Mouse (Mus musculus): ENCODE data around the gene Hnf4a. TPM values are rescaled to one million over a fixed set of nuclear protein-coding genes. Genes with fewer than 3 reads are reported as not detected.
A peak's percentile ranks its signal among the peaks of the same experiment; 100 is the strongest.

Hnf4a gene
- polyA plus RNA-seq, 1 experiment from 2014 or later: not detected

- no peak overlapping the region for H3K4me2 ChIP-seq (replicated peaks)
- no peaks in the 10 kb centered on the region for H3K9me3 ChIP-seq
- no peak overlapping the region for H3K27ac ChIP-seq
- H3K4me3 ChIP-seq: no peak overlapping the region
- ATAC-seq (ENCODE audit: insufficient number of reproducible peaks, insufficient read depth, low FRiP score, low TSS enrichment): no peak
- 49% methylated on average over 4 of the region's 4 CpGs for WGBS
- H3K36me3 ChIP-seq: no peaks in the 10 kb centered on the region
- H3K4me1 ChIP-seq: peaks cover 2% of the 10 kb centered on the region
- H3K27me3 ChIP-seq: no peaks in the 10 kb centered on the region
- H3K9ac ChIP-seq: no peak overlapping the region
Measured at GRCm38 (mm10) chr2:163597661-163598060, 91.1 kb downstream of the Hnf4a start.

- H3K27me3 ChIP-seq: no peaks in the 10 kb centered on the region
- H3K4me1 ChIP-seq: peaks cover 9% of the 10 kb centered on the region
- no peak overlapping the region for H3K4me3 ChIP-seq
- no peak overlapping the region for H3K27ac ChIP-seq
- no peaks in the 10 kb centered on the region for H3K36me3 ChIP-seq
- WGBS: 6% methylated on average over 1 of the region's 1 CpGs
- H3K4me2 ChIP-seq (replicated peaks): no peak overlapping the region
- no peak overlapping the region for H3K9ac ChIP-seq
- no peak for ATAC-seq (ENCODE audit: insufficient number of reproducible peaks, insufficient read depth, low FRiP score, low TSS enrichment)
- H3K9me3 ChIP-seq: no peaks in the 10 kb centered on the region
Measured at GRCm38 (mm10) chr2:163599226-163599625, 92.6 kb downstream of the Hnf4a start.

GRCm38 (mm10) chr2:163601066-163601465 lies 94.5 kb downstream of the Hnf4a start:
- no peak overlapping the region for H3K4me2 ChIP-seq (replicated peaks)
- ATAC-seq (ENCODE audit: insufficient number of reproducible peaks, insufficient read depth, low FRiP score, low TSS enrichment): no peak
- H3K27me3 ChIP-seq: no peaks in the 10 kb centered on the region
- no peak overlapping the region for H3K9ac ChIP-seq
- H3K4me3 ChIP-seq: no peak overlapping the region
- WGBS: 92% methylated on average over 7 of the region's 7 CpGs
- no peaks in the 10 kb centered on the region for H3K9me3 ChIP-seq
- H3K36me3 ChIP-seq: no peaks in the 10 kb centered on the region
- H3K4me1 ChIP-seq: peaks cover 9% of the 10 kb centered on the region
- H3K27ac ChIP-seq: no peak overlapping the region

GRCm38 (mm10) chr2:163601712-163602100 lies 95.1 kb downstream of the Hnf4a start:
- H3K27ac ChIP-seq: no peak overlapping the region
- H3K9ac ChIP-seq: no peak overlapping the region
- peak overlapping the region; percentile 88 for H3K4me3 ChIP-seq
- H3K4me1 ChIP-seq: peaks cover 9% of the 10 kb centered on the region
- no peaks in the 10 kb centered on the region for H3K27me3 ChIP-seq
- H3K36me3 ChIP-seq: no peaks in the 10 kb centered on the region
- ATAC-seq (ENCODE audit: insufficient number of reproducible peaks, insufficient read depth, low FRiP score, low TSS enrichment): no peak
- H3K9me3 ChIP-seq: no peaks in the 10 kb centered on the region
- WGBS: 75% methylated on average over 7 of the region's 7 CpGs
- peak overlapping the region; percentile 95 for H3K4me2 ChIP-seq (replicated peaks)

- Histone ChIP-seq H3K9me3 (no peaks in the 10 kb centered on the region), H3K4me3 (peak within 1 kb of the TSS; percentile 88), H3K4me1 (peaks cover 9% of the 10 kb centered on the region), H3K4me2 (replicated peaks) (peak within 1 kb of the TSS; percentile 95), H3K27me3 (no peaks in the 10 kb centered on the region), H3K9ac (peak within 1 kb of the TSS; percentile 94), H3K36me3 (0 out of 2 replicates have a peak, but pooled peaks cover 3% of the 10 kb centered on the region), H3K27ac (peak within 1 kb of the TSS; percentile 86)
- peak; percentile 89 for ATAC-seq (ENCODE audit: insufficient number of reproducible peaks, insufficient read depth, low FRiP score, low TSS enrichment)
- 2% methylated on average over 57 of the region's 57 CpGs for WGBS
Measured at GRCm38 (mm10) chr2:163602101-163602971, 95.7 kb downstream of the Hnf4a start, which contains the start of gene Ttpal. TSS of gene Ttpal (plus strand) at chr2:163602314.

GRCm38 (mm10) chr2:163606161-163606560 lies 99.6 kb downstream of the Hnf4a start:
- Histone ChIP-seq H3K27ac (no peak overlapping the region), H3K9me3 (no peaks in the 10 kb centered on the region), H3K4me2 (replicated peaks) (no peak overlapping the region), H3K27me3 (no peaks in the 10 kb centered on the region), H3K9ac (no peak overlapping the region), H3K36me3 (peaks cover 20% of the 10 kb centered on the region; the same call in 1 of the 2 replicates), H3K4me3 (no peak overlapping the region), H3K4me1 (peaks cover 9% of the 10 kb centered on the region)
- no peak for ATAC-seq (ENCODE audit: insufficient number of reproducible peaks, insufficient read depth, low FRiP score, low TSS enrichment)
- 82% methylated on average over 7 of the region's 7 CpGs for WGBS

GRCm38 (mm10) chr2:163608008-163608407 lies 101.4 kb downstream of the Hnf4a start:
- 80% methylated on average over 7 of the region's 7 CpGs for WGBS
- H3K4me3 ChIP-seq: no peak overlapping the region
- no peak overlapping the region for H3K27ac ChIP-seq
- ATAC-seq (ENCODE audit: insufficient number of reproducible peaks, insufficient read depth, low FRiP score, low TSS enrichment): no peak
- no peak overlapping the region for H3K9ac ChIP-seq
- H3K4me1 ChIP-seq: peaks cover 4% of the 10 kb centered on the region
- peaks cover 33% of the 10 kb centered on the region for H3K36me3 ChIP-seq
- no peaks in the 10 kb centered on the region for H3K27me3 ChIP-seq
- H3K4me2 ChIP-seq (replicated peaks): no peak overlapping the region
- H3K9me3 ChIP-seq: no peaks in the 10 kb centered on the region

- Histone ChIP-seq H3K27ac (no peak overlapping the region), H3K4me3 (no peak overlapping the region), H3K36me3 (peaks cover 48% of the 10 kb centered on the region), H3K9me3 (no peaks in the 10 kb centered on the region), H3K27me3 (no peaks in the 10 kb centered on the region), H3K9ac (no peak overlapping the region), H3K4me1 (no peaks in the 10 kb centered on the region), H3K4me2 (replicated peaks) (no peak overlapping the region)
- WGBS: 86% methylated on average over 12 of the region's 12 CpGs
- no peak for ATAC-seq (ENCODE audit: insufficient number of reproducible peaks, insufficient read depth, low FRiP score, low TSS enrichment)
Measured at GRCm38 (mm10) chr2:163609281-163609975, 102.8 kb downstream of the Hnf4a start.

GRCm38 (mm10) chr2:163611176-163611575 lies 104.6 kb downstream of the Hnf4a start:
- Histone ChIP-seq H3K4me3 (no peak overlapping the region), H3K4me2 (replicated peaks) (no peak overlapping the region), H3K27ac (no peak overlapping the region), H3K36me3 (peaks cover 65% of the 10 kb centered on the region), H3K9ac (no peak overlapping the region), H3K9me3 (no peaks in the 10 kb centered on the region), H3K27me3 (no peaks in the 10 kb centered on the region), H3K4me1 (no peaks in the 10 kb centered on the region)
- 64% methylated on average over 9 of the region's 9 CpGs for WGBS
- no peak for ATAC-seq (ENCODE audit: insufficient number of reproducible peaks, insufficient read depth, low FRiP score, low TSS enrichment)

GRCm38 (mm10) chr2:163613206-163613605 lies 106.6 kb downstream of the Hnf4a start:
- no peak overlapping the region for H3K27ac ChIP-seq
- no peaks in the 10 kb centered on the region for H3K4me1 ChIP-seq
- no peak overlapping the region for H3K4me3 ChIP-seq
- no peak overlapping the region for H3K9ac ChIP-seq
- peaks cover 67% of the 10 kb centered on the region for H3K36me3 ChIP-seq
- no peak for ATAC-seq (ENCODE audit: insufficient number of reproducible peaks, insufficient read depth, low FRiP score, low TSS enrichment)
- no peaks in the 10 kb centered on the region for H3K27me3 ChIP-seq
- H3K4me2 ChIP-seq (replicated peaks): no peak overlapping the region
- H3K9me3 ChIP-seq: no peaks in the 10 kb centered on the region
- WGBS: 94% methylated on average over 5 of the region's 5 CpGs

- H3K36me3 ChIP-seq: peaks cover 73% of the 10 kb centered on the region
Measured at GRCm38 (mm10) chr2:163613990-163614389, 107.4 kb downstream of the Hnf4a start.

GRCm38 (mm10) chr2:163615401-163615800 lies 108.8 kb downstream of the Hnf4a start:
- H3K4me2 ChIP-seq (replicated peaks): no peak overlapping the region
- no peaks in the 10 kb centered on the region for H3K4me1 ChIP-seq
- H3K27ac ChIP-seq: no peak overlapping the region
- 93% methylated on average over 9 of the region's 9 CpGs for WGBS
- H3K4me3 ChIP-seq: no peak overlapping the region
- peaks cover 76% of the 10 kb centered on the region for H3K36me3 ChIP-seq
- H3K27me3 ChIP-seq: no peaks in the 10 kb centered on the region
- ATAC-seq (ENCODE audit: insufficient number of reproducible peaks, insufficient read depth, low FRiP score, low TSS enrichment): no peak
- no peak overlapping the region for H3K9ac ChIP-seq
- H3K9me3 ChIP-seq: no peaks in the 10 kb centered on the region

More at GRCm38 (mm10) chr2:163613990-163614389, 107.4 kb downstream of the Hnf4a start:
- H3K9me3 ChIP-seq: no peaks in the 10 kb centered on the region
- H3K27ac ChIP-seq: no peak overlapping the region
- no peaks in the 10 kb centered on the region for H3K4me1 ChIP-seq
- no peak for ATAC-seq (ENCODE audit: insufficient number of reproducible peaks, insufficient read depth, low FRiP score, low TSS enrichment)
- H3K9ac ChIP-seq: no peak overlapping the region
- no peak overlapping the region for H3K4me3 ChIP-seq
- no peak overlapping the region for H3K4me2 ChIP-seq (replicated peaks)
- WGBS: 86% methylated on average over 4 of the region's 4 CpGs
- no peaks in the 10 kb centered on the region for H3K27me3 ChIP-seq

Measured in embryonic facial prominence, embryonic 12.5 days (tissue).